Mouse (Mus musculus) cerebellum, adult 2 months (tissue): ENCODE results near the gene Shank2.

Experiments
- CTCF ChIP-seq: fragments of 200-500 bp; IDR thresholded peaks from 2 replicates; pipeline ENCODE4 v1.5.1; 2011; ENCODE audit warnings: low read depth, mild to moderate bottlenecking, control low read depth, low read length, moderate library complexity, borderline replicate concordance; ENCODE audit not compliant: insufficient read depth
- POLR2A ChIP-seq: fragments of 200-500 bp; IDR thresholded peaks from 2 replicates; pipeline ENCODE4 v1.6.1; 2011; ENCODE audit warnings: low read length, control low read depth, borderline replicate concordance; ENCODE audit not compliant: insufficient read depth

- no peak for TF ChIP-seq POLR2A
- no peak for TF ChIP-seq CTCF
These were observed 206.9 kb downstream of the Shank2 start for GRCm38 (mm10) chr7:144208628-144209027.
